Mouse (Mus musculus) CD4-positive, CD25-positive, alpha-beta regulatory T cell, adult 4 months (primary cell): ENCODE measurements around the gene Arhgef12. TPM values are rescaled to one million over a fixed set of nuclear protein-coding genes. Genes with fewer than 3 reads are reported as not detected.
"Not testable (repeated sequence)": the region's sequence is repeated elsewhere in the genome, so short reads cannot be mapped to it uniquely, and the experiment has no call there.

Source experiments
- ATAC-seq: one replicate; pipeline ENCODE4 v1.8.0; 2017
- polyA plus RNA-seq, 2 experiments: library from polyadenylated mRNA; unstranded; fragments of 100-300 nt; shearing (Covaris generic); gene quantifications; one replicate each; pipeline ENCODE4 v1.2.1; 2017

Arhgef12 gene
- polyA plus RNA-seq, 2 experiments from 2014 or later = 17.8 to 28.2 TPM

DNA sequence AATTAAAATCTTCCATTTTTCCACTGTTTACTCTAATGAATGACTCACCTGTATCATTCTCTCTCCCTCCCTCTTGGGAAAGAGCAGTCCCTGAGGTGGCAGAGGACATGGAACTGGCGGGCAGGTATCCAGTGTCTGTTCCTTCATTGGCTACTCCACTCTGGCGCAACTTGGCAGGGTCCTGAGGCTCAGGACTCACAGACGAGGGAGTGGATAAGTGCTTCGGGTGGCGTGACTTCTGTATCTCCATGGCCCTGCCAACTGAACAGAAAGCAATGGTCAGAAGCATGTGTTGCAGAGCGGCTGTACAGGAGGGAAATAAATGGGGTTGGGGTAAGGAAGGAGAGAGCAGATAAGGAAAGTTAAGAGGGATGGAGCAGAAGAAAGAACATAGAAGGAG, 109.5 kb downstream of the Arhgef12 start:
- no peak for ATAC-seq

DNA sequence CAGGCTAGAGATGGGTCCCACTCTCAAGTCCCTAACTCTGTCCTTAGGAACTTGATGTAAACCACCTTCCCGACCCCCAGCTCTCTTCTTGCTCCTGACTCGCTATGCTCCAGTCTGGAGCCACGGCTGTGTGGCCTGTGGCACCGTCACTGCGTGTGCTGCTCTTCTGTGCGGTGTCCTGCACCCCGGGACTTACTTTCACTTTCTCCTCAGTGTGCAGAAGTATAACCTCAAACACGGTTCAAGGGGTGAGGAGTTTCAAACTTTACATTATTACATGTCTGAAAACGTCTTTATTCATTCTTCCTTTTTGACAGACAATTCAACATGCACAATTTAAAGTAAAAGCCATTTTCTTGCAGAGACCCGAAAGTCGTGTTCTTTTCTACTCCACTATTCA, 111.7 kb downstream of the Arhgef12 start:
- peak; percentile 66 for ATAC-seq

DNA sequence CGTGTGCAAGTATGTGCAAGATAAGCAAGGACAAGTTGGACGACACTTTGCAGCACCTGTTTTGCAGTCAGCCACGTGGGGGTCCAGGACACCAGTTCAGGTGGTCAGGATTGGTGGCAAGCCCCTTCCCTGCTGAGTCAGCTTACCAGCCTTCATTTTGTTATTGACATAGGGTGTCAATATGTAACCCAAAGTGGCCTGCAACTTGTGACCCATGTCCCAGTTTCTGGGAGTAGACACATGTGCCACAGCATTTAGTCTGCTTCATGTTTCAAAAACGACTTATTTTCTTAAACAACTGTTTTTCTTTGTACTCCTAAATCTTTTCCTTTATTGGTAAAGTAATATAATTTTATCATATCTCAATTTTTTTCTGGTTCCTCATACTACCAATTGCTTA, 112.3 kb downstream of the Arhgef12 start:
- no peak for ATAC-seq

DNA sequence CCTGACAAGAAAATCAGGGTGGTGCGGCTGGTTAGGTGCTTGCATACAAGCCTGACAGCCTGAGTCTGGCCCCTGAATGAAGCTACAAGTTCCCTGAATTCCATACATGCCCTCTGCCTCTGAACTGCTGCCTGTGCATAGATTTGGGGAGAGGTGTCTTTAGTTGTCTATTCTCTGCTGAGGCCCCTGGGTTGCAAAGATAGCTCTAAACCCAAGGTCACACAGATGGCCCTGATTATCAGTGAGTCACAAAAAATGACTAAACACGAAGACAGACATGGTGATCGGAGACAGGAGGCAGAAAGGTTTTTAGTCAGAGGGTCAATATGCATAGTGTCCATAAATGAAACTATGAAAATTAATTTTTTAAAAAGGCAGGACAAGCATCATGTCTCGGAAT, 113.4 kb downstream of the Arhgef12 start:
- no peak for ATAC-seq

DNA sequence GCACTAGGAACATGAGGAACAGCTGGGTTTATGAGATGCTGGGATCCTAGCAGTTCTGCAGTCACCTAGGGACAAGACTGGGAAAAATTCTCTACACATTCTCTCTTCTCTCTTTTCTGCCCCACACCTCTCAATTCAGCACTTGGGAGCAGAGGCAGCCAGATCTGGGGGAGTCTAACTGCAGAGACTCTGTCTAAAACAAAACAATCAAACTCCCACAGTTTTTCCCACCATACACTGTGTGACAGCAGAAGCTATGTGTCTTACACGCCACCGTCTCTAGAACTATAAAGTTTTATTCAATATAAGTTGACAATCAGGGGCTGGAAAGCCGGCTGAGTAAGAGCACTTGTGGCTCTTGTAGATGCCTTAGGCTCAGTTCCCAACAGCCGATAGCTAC, 119.1 kb downstream of the Arhgef12 start:
- no peak for ATAC-seq

DNA sequence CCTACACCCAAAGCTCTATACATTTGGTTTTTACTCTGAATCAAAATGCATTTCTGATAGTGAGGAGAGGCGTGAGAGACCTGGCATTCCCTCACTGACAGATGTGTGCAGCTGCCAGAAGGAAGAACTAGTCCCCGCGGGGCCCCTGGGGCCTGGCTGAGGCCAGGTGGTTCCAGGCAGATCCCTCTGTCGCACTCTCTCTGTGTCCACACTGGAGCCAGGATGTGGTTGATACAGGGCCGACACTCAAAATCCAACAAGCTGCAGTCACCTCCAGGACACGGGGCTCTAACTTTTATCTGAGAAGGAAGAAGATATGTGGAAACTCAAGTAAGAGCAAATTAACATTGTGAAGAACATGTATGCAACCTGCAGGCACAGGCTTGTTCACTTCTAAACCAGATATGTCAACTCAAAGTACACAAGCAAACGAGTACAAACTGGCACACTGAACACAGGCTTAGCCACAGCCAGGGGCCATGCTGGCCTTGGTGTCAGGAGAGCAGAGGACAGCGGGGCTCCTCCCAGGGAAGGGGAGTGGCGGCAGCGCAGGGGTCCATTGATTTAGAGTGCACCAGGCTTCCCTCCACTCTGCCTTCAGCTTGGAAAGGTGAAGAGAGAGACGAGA, 138.0 kb downstream of the Arhgef12 start:
- ATAC-seq = no peak

DNA sequence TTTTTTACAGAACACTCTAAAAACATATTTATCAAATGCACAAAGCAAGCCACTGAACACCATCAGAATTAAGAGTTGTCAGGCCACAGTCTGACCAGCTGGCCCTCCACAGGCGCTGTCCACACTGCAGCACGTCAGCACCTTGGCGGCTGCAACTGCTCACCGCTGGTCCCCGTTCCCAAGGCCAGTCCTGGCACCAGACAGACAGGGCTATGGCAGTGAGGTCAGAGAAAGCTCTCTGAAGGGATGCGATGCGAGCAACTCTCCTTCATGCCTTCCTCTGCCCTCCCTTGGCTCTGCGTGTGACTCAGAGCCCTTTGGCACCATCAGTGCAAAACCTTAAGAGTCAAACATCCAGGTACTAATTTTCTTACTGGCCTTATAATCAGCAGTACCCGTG, 139.3 kb downstream of the Arhgef12 start:
- ATAC-seq = no peak

DNA sequence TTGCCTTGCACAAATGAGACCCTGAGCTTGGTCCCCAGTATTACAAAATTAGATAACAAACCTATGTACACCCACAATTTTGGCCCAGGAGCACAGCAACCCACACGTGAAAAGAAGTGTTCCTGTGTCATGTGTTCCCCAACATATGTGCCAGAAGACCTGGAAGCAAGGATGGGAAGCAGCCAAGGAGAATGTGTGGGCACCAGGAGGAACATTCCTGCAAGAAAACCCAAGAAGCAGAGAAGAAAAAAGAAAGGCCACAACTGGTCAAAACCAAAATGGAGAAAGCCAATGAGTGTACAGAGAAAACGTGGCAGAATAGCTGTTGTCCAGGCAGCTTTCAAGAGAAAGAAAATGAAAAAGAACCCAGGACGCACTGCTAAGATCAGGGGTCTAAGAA, 142.2 kb downstream of the Arhgef12 start:
- ATAC-seq = not testable (repeated sequence)

DNA sequence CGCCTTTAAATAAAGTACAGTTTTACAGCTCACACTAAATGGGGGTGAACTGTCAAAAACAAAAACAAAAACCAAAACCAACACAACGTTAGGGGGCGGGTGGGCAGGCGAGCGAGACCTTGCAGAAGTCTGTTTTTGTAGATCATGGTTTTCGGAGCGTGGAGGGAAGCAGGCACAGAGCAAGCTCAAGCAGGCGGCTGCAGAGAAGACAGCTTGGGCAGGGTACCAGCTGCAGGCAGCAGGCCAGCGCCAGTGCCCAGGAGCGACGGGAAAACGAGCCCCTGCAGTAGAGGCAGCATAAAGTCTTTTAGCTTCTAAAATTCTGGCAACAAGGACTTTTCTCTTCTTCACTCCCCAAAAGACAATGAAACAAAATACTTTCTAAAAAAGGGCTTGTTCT, 142.7 kb downstream of the Arhgef12 start:
- no peak for ATAC-seq

DNA sequence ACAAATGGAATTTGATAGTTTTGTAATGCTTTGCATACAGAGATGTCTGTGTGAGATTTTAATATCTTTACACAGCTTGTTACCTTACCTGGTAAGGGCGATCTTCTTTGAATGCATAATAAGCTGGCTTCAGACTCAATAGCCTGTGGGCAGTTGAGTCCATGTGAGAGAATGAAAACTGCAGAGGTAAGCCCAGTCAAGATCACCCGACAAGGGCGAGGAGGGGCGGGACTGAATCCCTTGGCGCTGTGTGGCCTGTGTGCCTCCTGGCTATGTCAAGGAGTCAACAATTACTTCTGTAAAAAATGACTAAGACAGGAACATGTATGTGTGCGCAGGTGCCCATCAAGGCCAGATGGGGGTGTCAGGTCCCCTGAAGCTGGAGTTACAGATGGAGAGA, 144.5 kb downstream of the Arhgef12 start:
- no peak for ATAC-seq

DNA sequence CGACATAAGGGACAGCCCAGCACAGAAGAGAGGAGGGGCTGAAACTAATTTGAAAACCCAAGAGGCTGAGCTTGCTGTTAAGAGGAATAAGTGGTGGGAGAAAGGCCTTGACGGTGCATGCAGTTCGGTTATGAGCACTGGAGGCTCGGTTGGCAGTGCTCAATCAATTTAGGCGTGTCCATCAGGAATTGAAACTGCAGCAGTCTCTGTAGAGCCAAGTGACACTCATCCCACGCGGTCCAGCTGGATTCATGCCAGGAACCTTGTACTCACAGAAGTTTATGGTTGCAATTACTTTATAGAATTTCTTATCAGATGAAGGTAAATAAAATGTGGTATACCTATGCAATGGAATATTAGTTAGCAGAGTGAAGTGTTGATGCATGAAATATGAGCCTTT, 148.6 kb downstream of the Arhgef12 start:
- ATAC-seq = no peak

DNA sequence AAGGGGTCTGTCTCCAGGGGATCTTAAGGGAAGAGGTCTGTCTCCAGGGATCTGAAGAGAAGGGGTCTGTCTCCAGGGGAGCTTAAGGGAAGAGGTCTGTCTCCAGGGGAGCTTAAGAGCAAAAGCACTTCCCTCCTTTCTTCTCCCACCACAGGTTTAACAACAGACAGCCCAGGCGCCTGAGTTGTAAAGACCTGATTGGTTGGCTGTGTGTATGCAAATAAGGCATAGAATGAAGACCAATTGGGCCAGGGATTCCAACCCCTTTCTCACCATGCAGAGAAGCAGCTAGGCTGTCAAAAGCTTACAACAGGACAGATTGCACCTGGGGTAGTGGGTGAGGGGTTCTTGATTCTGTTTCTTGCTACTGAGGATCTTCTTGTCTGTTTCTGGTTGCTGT, 158.7 kb downstream of the Arhgef12 start:
- no peak for ATAC-seq

DNA sequence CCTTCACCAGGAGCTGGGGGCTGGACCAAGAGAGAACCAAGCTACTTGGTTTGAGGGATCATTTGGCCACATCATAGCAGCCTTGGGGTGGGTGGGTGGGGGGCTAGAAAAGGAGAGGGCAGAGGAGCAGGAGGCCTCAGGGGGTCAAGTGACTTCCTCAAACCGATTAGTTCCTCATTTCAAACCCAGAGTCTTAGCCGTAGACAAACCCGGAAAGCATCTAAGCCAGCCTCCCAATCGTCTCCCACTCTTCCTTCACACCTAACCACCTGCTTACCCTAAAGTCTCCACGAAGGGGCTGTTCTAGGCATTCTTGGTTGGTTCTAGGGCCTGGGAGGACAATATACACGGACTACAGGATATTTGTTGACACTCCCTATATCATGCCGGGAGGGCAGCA, 161.9 kb downstream of the Arhgef12 start:
- ATAC-seq = no peak

DNA sequence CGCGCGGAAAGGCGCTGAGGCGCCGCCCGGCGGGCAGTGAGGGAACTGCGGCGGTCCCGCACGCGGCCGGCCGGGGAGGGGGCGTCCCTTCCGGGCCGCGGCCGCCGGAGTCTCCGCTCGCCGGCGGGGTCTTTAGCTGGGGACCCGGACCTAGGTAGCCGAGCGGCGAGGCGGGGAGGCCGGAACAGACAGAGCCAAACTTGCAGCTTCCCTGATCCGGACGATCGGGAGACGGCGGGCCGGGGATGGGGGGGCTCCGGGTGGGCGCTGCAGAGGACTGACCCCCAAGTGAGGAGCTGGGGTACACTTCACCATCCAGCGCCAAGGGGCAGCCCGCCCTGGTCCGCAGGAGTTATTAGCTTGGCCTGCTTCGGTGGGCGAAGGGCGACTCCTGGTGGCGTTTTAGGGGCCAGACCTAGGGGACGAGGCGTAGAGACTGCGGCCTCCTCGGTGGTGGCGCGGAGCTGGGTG, 162.5 kb downstream of the Arhgef12 start:
- ATAC-seq = no peak

DNA sequence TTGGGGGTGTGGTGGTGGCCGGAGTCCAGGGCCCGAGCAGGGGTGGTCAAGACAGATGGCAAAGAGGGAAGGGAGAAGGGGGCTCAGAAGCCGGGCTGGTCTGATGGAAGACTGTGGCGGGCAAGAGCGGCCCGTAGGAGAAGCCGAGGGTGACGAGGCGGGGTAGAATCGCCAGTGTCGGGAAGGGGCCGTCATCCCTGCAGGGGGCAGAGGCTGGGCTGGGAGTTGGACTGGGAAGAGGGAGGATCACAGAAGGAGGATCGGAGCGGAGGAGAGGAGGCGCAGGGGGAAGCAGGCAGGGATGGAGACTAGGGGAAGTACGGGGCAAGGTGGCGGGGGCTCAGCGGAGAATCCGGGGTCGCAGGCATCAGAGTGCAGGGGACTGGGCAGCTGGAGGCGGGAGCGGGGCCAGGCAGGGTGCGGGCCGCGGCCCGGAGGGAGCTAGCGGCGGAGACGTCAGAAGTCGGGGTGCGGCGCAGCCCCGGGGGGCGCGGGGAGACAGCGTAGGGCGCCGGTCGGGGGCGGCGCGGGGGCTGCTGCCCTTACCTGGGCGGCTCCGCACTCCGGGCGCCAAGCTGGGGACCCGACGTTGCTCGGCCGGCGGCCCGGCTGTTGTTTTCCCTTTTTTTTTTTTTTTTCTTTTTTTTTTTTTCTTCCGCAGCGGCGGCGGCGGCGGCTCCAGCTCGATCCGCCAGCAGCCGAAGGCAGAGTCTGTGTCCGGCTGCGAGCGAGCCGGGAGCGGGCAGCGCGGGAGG, 163.1 kb downstream of the Arhgef12 start, which contains the start of gene Grik4:
Gene Grik4 (minus strand): TSS at position 713 of the 755 bp plus-strand sequence.
- no peak for ATAC-seq

DNA sequence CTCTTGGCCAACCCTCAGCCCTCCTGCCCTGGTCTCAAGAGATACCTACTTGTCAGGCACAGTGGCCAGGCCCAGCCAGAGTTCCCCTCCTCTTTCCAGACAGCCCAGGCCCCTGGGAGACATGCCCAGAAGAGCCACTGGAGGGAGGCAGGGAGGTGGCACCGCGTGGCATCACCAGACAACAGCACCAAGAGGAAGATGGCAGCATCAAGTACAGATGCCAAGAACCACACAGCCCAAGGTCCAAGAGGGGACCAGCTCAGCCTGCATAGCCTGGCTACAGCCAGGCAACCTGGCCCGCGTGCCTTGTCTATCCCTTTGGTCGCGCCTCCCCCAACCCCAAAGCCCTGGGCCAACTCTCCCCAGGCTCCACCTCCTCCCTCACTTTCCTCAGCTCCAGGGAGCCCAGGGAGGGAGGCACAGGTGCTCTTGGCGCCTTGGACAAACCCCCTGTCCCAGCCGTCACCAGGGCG, 163.9 kb downstream of the Arhgef12 start:
- ATAC-seq = no peak

DNA sequence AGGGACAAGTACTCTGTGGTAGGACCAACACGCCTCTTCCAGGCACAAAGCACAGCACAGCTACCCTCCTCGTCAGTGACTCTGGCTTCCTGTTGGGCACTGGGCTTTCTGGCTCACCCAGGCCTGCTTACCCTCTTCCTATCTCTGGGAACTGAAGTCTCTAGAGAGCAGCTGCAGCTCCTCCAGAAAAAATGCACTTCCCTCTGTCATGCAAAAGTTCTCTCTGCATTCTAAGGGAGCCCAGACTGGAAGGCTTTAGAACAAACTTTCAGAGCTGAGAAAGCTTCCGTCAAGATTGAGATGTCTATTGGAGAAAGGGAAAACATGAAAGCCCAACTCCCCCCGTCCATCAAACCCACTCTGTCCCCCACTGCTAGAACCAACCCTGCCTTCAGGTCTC, 164.9 kb downstream of the Arhgef12 start:
- no peak for ATAC-seq

DNA sequence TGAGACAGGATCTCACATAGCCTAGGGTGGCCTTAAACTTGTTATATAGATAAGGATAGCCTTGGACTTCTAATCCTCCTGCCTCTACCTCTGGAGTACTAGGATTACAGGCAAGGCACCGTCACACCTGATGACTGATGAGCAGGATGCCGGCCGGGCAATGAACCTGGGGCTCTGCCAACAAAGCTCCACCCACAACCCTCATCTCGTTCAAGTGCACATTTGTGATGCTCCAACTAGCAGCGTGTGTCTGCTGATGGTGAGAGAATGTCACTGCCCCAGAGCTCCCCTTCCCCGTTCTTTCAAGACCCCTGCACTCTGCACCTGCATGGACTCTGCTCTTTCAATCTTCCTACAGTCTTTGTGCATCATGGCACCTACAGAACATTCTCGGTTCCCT, 174.9 kb downstream of the Arhgef12 start:
- no peak for ATAC-seq

DNA sequence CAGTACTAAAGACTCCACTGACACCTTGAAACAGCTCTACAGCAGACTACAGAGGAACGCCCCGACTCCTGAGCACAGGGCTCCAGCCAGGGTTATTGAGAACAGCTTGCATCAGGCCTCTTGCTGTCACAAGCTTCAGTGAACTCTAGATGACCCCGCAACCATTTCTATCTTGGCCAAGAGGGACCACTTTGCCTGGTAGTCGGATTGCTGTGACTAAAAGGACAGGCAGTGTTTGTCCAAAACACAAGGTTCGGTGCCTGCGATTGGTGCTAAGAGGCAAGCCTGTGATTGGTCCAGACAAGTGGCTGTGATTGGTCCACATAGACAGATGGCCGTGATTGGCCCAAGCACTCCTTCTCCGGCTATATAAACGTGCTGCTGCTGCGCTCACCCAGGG, 179.5 kb downstream of the Arhgef12 start:
- no peak for ATAC-seq

DNA sequence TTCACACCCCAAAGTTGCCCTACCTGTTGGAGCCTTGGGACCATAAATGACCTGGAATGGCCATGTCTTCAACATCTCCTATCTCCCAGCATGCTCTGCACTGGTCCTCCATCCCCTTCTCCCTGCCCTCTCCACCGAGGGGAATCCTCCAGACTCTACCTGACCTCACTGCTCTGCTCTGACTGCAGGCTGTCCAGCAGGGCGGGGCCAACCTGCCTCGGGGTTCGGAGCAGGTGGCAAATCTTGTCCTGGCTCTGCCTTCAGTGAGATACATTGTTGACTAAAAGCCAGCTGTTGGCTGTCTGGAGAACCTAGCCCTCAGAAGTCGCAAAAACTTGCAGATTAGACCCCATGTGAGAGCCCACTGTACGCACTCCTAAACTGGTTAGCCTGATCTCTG, 180.5 kb downstream of the Arhgef12 start:
- no peak for ATAC-seq

DNA sequence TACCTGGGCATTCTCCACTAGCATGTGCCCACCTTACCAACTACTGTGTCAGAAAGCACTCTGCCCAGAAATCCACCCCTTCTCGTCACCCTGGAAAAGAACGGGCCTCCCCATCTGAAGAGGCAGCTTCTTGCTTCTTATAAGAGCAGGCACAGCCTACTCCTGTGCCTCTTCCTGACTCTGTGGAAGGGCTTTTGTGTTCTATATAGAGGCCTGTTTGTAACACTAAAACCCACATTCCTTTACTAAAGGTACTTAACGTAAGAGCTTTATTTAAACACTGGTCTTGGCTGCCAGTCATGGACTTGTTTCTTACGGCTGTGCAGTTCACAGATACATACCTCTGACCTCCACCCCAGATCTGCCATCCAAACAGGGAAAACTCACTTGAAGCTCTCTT, 185.2 kb downstream of the Arhgef12 start:
- no peak for ATAC-seq

DNA sequence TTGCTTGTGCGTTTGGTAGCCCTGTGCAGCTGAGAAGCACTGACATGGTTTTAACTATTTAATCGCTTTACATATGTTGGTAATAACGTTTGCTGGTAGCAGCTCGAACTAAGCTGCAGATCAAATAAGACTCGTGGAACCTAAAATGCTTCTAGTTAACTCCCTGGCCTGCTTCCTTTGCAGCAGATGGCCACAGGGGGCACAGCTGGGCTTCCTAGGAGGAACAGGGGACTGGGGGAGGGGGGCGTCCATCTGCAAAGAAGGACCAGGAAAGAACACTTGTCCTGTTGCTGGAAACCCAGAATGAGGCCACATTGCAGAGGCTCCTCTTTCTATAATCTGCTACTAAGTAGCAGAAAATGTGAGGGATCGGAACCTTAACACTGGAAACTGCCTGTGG, 186.8 kb downstream of the Arhgef12 start:
- ATAC-seq = no peak

DNA sequence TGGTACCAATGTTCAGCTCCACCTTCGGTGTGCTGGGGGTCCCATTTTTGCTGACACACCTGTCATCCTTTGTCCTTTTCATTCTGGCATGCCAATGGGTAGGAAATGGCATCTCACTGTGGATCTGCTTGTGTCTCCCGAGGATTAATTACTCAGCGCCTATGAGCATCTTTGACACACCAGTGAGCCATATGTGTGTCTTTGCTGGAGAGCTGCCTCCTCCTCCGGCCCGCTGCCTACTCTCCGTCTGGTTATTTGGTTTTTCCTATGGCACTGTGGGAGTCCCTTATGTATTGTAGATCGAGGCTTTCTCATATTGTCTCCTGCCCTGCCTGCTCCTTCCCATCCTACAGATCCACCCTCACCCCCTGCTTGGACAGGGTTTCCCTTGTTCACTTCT, 189.1 kb downstream of the Arhgef12 start:
- no peak for ATAC-seq
